Comparison of ENCODE assay signal across 8 mouse cellular contexts in genomic region chr5:138994786-138995720, GRCm38 (mm10). TPM values are rescaled to one million over a fixed set of nuclear protein-coding genes. Genes with fewer than 3 reads are reported as not detected.
DNase-seq lines count a peak whose midpoint lies in the region; ATAC-seq and TF ChIP-seq lines count a peak whose summit lies in the region.

No protein-coding gene starts in this region.

- no peaks in the 10 kb centered on the region; the same call in 1 of the 2 replicates for H3K9me3 ChIP-seq in forebrain, embryonic 10.5 days
- H3K9me3 ChIP-seq in heart, embryonic 14.5 days (ENCODE audit: control insufficient read depth, low read length) = no peaks in the 10 kb centered on the region
- no peaks in the 10 kb centered on the region for H3K9me3 ChIP-seq in liver, embryonic 14.5 days (ENCODE audit: control insufficient read depth, low read length)
- no peaks in the 10 kb centered on the region for H3K9me3 ChIP-seq in neural tube, embryonic 13.5 days

- H3K4me2 ChIP-seq in heart, embryonic 14.5 days (ENCODE audit: low read length) = peak overlapping the region; percentile 75
- peak overlapping the region; percentile 54 for H3K4me2 ChIP-seq in liver, embryonic 14.5 days (ENCODE audit: low read depth)
- H3K4me2 ChIP-seq in neural tube, embryonic 13.5 days = peak overlapping the region; percentile 96

- WGBS in forebrain, embryonic 10.5 days = 4% methylated on average over 109 of the region's 127 CpGs
- under 1% methylated on average over 96 of the region's 127 CpGs for WGBS in heart, embryonic 14.5 days
- under 1% methylated on average over 114 of the region's 127 CpGs for WGBS in liver, embryonic 14.5 days (ENCODE audit: insufficient replicate concordance)
- under 1% methylated on average over 98 of the region's 127 CpGs for WGBS in neural tube, embryonic 13.5 days

- peak overlapping the region; percentile 93 for H3K9ac ChIP-seq in heart, embryonic 14.5 days (ENCODE audit: low read length)
- no peak overlapping the region for H3K9ac ChIP-seq in liver, embryonic 14.5 days (replicated peaks)
- peak overlapping the region; percentile 90 for H3K9ac ChIP-seq in neural tube, embryonic 13.5 days

- H3K27me3 ChIP-seq in forebrain, embryonic 10.5 days (ENCODE audit: poor library complexity, severe bottlenecking) = peaks cover 99% of the 10 kb centered on the region
- H3K27me3 ChIP-seq in heart, embryonic 14.5 days (ENCODE audit: control insufficient read depth, insufficient read depth, low read length) = peaks cover 41% of the 10 kb centered on the region
- H3K27me3 ChIP-seq in liver, embryonic 14.5 days (ENCODE audit: control insufficient read depth, insufficient read depth, low read length) = peaks cover 90% of the 10 kb centered on the region
- peaks cover 74% of the 10 kb centered on the region for H3K27me3 ChIP-seq in neural tube, embryonic 13.5 days

- TF ChIP-seq EP300 in liver, embryonic 14.5 days (IDR thresholded peaks at IDR 0.05; ENCODE audit: low read depth) = no peak

- peak; percentile 31 for ATAC-seq in heart, embryonic 14.5 days (ENCODE audit: insufficient number of reproducible peaks, insufficient read depth, low FRiP score, low read depth)
- ATAC-seq in liver, embryonic 14.5 days (ENCODE audit: insufficient read depth) = peak; percentile 40
- ATAC-seq in neural tube, embryonic 13.5 days (ENCODE audit: low read depth) = peak; percentile 47

- peak overlapping the region; percentile 75 for H3K4me3 ChIP-seq in forebrain, embryonic 10.5 days
- H3K4me3 ChIP-seq in heart, embryonic 14.5 days (ENCODE audit: control insufficient read depth in 1 of 2, insufficient read depth in 1 of 2, low read depth in 1 of 2, low read length in 2 of 2) = peak overlapping the region; percentile 86 to 87
- peak overlapping the region; percentile 50 to 51 for H3K4me3 ChIP-seq in liver, embryonic 14.5 days (ENCODE audit: insufficient read depth in 1 of 2, low read depth in 2 of 2, low read length in 2 of 2)
- peak overlapping the region; percentile 77 for H3K4me3 ChIP-seq in neural tube, embryonic 13.5 days

- peaks cover 89% of the 10 kb centered on the region for H3K4me1 ChIP-seq in forebrain, embryonic 10.5 days
- H3K4me1 ChIP-seq in heart, embryonic 14.5 days (ENCODE audit: control insufficient read depth in 2 of 2, insufficient read depth in 2 of 2, low read length in 2 of 2) = peaks cover 50 to 71% of the 10 kb centered on the region in 2 experiments
- H3K4me1 ChIP-seq in liver, embryonic 14.5 days (replicated peaks; ENCODE audit: control insufficient read depth in 2 of 2, insufficient read depth in 2 of 2, low read length in 1 of 2) = no peaks in the 10 kb centered on the region
- peaks cover 79% of the 10 kb centered on the region for H3K4me1 ChIP-seq in neural tube, embryonic 13.5 days (replicated peaks)

- TF ChIP-seq CTCF in liver, embryonic 14.5 days (IDR thresholded peaks at IDR 0.05; ENCODE audit: low read depth) = no peak

- peak; percentile 78 for DNase-seq in 3T3-L1 (ENCODE audit: low read depth, low spot score)
- DNase-seq in adrenal gland, postnatal 4 days (ENCODE audit: low spot score in 2 of 2) = peak; percentile 37 to 56
- peak; percentile 71 for DNase-seq in forebrain, embryonic 10.5 days (ENCODE audit: extremely low spot score, low spot score)
- DNase-seq in kidney, postnatal 10 days = peak; percentile 91
- no peak for DNase-seq in liver, embryonic 14.5 days (ENCODE audit: low read depth in 3 of 3, low spot score in 3 of 3)
- DNase-seq in thymus, postnatal 0 days (ENCODE audit: low spot score) = peak; percentile 17

- peak overlapping the region; percentile 84 for H3K27ac ChIP-seq in forebrain, embryonic 10.5 days
- H3K27ac ChIP-seq in heart, embryonic 14.5 days (replicated peaks in 1 of 2; ENCODE audit: control insufficient read depth in 1 of 2, insufficient read depth in 1 of 2, low read depth in 2 of 2, low read length in 2 of 2) = peak overlapping the region; percentile 95 to 96
- no peak overlapping the region for H3K27ac ChIP-seq in liver, embryonic 14.5 days
- peak overlapping the region; percentile 93 for H3K27ac ChIP-seq in neural tube, embryonic 13.5 days (replicated peaks)

- H3K36me3 ChIP-seq in forebrain, embryonic 10.5 days (replicated peaks) = no peaks in the 10 kb centered on the region
- peaks cover 5% of the 10 kb centered on the region; the same call in 1 of the 2 replicates for H3K36me3 ChIP-seq in heart, embryonic 14.5 days (ENCODE audit: control insufficient read depth, insufficient read depth, low read length)
- H3K36me3 ChIP-seq in liver, embryonic 14.5 days (replicated peaks; ENCODE audit: control insufficient read depth, insufficient read depth, low read depth) = no peaks in the 10 kb centered on the region
- H3K36me3 ChIP-seq in neural tube, embryonic 13.5 days = no peaks in the 10 kb centered on the region

RNA-seq across cellular contexts. Expression of gene Pdgfa, which starts 2.1 kb away (rescaled TPM):
- 10 to 100 TPM; 30.4 to 33.9 TPM for total RNA-seq in adrenal gland, postnatal 4 days (2021)
- polyA plus RNA-seq in forebrain, embryonic 10.5 days (2016; fragmentation: Nextera tagmentation; extraction: Ambion mirVana) = 12.3 and 14.3 TPM in 2 replicates
- 51.5 and 53.3 TPM in 2 replicates for polyA plus RNA-seq in heart, embryonic 14.5 days (2014; fragmentation: Nextera tagmentation; extraction: Ambion mirVana)
- 0.37 and 0.39 TPM in 2 replicates for polyA plus RNA-seq in liver, embryonic 14.5 days (2012; rRNA removed)
- 1.2 and 1.5 TPM in 2 replicates for polyA plus RNA-seq in liver, embryonic 14.5 days (2014; fragmentation: Nextera tagmentation; extraction: Ambion mirVana)
- 17.6 and 19.5 TPM in 2 replicates for polyA plus RNA-seq in neural tube, embryonic 13.5 days (2015; fragmentation: Nextera tagmentation; extraction: Ambion mirVana)
- 26.4 and 31.2 TPM in 2 replicates for polyA plus RNA-seq in thymus, postnatal 0 days (2015; fragmentation: Nextera tagmentation; extraction: Ambion mirVana)

Comparison
In these comparisons a context has a peak if more than half of its experiments do, and no peak if none do; other contexts are left out.
1. DNase-seq: peak in 3T3-L1 (single experiment), adrenal gland, postnatal 4 days (2 of 2), forebrain, embryonic 10.5 days (single experiment), kidney, postnatal 10 days (single experiment) and thymus, postnatal 0 days (single experiment); none in liver, embryonic 14.5 days (0 of 3).
2. Peak in every context shown above with its lines, with median percentiles within 50 percentile points of each other: H3K4me3 ChIP-seq, ATAC-seq and H3K4me2 ChIP-seq.